Mouse (Mus musculus): ENCODE data around the gene Coro2b. TPM values are rescaled to one million over a fixed set of nuclear protein-coding genes. Genes with fewer than 3 reads are reported as not detected.

The Coro2b gene
- polyA plus RNA-seq, 1 experiment from 2014 or later, result 11.1 TPM

DNA sequence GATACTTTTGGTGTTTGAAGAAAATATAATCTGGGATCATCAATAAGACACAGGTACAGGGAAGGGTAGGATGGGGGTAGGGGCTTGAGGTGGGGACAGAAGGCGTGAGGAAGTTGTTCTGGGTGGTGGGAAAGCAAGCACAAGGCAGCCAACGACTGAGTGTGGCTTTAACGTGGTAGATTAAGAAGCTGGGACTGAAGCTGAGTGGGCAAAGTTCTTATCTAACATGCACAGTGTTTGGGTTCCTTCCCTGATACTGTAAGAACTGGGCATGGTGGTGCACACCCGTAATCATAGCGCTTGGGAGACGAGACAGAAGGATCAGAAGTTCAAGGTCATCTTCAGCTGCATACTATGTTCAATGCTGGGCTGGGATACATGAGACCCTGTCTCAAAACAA, 151.8 kb downstream of the Coro2b start:
- H3K36me3 ChIP-seq (ENCODE audit: control insufficient read depth, insufficient read depth, low read length), result peaks cover 2% of the 10 kb centered on the region
- H3K9ac ChIP-seq (ENCODE audit: low read depth, low read length), result no peak overlapping the region
- H3K4me2 ChIP-seq (ENCODE audit: low read depth, low read length), result no peak overlapping the region
- H3K27ac ChIP-seq (replicated peaks; ENCODE audit: low read depth, low read length), result no peak overlapping the region
- H3K9me3 ChIP-seq (ENCODE audit: control insufficient read depth, low read length), result no peaks in the 10 kb centered on the region
- no peak for ATAC-seq (ENCODE audit: low read depth)
- 88% methylated on average over 6 of the region's 6 CpGs for WGBS
- DNase-seq (ENCODE audit: low spot score), result no peak
- H3K27me3 ChIP-seq (replicated peaks; ENCODE audit: control insufficient read depth, insufficient read depth, low read length), result no peaks in the 10 kb centered on the region
- no peaks in the 10 kb centered on the region for H3K4me1 ChIP-seq (ENCODE audit: control insufficient read depth, insufficient read depth, low read length)
- no peak overlapping the region for H3K4me3 ChIP-seq (ENCODE audit: low read depth, low read length)

DNA sequence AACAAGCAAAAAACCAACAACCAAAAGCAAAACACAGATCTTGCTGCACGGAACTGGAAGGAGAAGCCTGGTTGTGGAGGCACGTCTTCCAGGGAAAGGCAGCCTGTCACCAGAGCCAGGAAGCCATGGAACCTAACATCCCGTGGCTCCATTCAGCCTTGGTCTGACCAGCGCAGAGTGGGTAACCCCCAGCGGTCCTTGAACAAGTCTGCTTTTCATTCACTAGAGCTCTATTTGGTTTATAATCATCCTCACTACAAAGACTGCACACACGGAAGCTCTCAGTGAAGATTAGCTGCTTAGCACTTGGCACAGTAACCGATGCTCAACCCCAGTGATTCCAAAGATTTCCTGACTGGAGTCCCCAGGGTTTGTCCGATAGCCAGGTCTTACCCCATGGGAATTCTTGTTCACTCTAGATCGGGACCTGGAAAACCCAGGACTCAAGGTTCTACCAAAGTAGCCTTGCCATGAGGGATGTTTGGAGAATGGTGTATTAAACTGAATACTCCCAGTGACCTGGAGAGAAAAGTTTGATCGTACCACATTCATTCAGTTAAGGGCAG, 154.2 kb downstream of the Coro2b start:
- no peak overlapping the region for H3K4me2 ChIP-seq (ENCODE audit: low read depth, low read length)
- H3K27me3 ChIP-seq (replicated peaks; ENCODE audit: control insufficient read depth, insufficient read depth, low read length), result no peaks in the 10 kb centered on the region
- no peak overlapping the region for H3K9ac ChIP-seq (ENCODE audit: low read depth, low read length)
- ATAC-seq (ENCODE audit: low read depth), result no peak
- no peak overlapping the region for H3K4me3 ChIP-seq (ENCODE audit: low read depth, low read length)
- H3K9me3 ChIP-seq (ENCODE audit: control insufficient read depth, low read length), result no peaks in the 10 kb centered on the region
- no peaks in the 10 kb centered on the region for H3K4me1 ChIP-seq (ENCODE audit: control insufficient read depth, insufficient read depth, low read length)
- DNase-seq (ENCODE audit: low spot score), result no peak
- no peak overlapping the region for H3K27ac ChIP-seq (replicated peaks; ENCODE audit: low read depth, low read length)
- peaks cover 23% of the 10 kb centered on the region for H3K36me3 ChIP-seq (ENCODE audit: control insufficient read depth, insufficient read depth, low read length)
- 66% methylated on average over 10 of the region's 10 CpGs for WGBS

DNA sequence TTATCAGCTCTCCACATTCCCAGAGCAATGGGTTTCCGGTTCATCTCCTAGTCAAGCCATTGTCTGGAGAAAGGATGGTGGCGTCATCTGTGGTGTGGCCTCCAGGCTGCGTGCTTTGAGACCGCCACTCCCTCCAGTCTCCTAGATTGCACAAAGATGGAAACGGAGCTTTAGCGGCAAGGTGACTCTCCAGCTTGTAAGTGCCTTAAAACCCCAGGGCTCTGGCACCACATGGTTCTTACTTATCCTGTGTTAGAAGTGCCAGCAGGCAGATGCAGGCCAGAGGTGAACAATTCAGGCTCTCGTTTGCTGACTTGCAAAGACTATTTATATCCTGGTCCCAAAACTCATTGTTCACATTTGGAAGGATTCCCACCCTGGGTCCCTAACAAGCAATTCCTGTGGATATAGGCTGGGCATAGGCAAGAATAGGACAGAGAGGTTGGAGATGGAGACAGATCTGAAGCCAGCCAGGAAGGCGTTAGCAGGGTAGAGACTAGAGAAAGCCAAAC, 155.4 kb downstream of the Coro2b start:
- no peak overlapping the region for H3K27ac ChIP-seq (replicated peaks; ENCODE audit: low read depth, low read length)
- H3K4me2 ChIP-seq (ENCODE audit: low read depth, low read length), result no peak overlapping the region
- no peaks in the 10 kb centered on the region for H3K27me3 ChIP-seq (replicated peaks; ENCODE audit: control insufficient read depth, insufficient read depth, low read length)
- DNase-seq (ENCODE audit: low spot score) (peak; percentile 27), ATAC-seq (ENCODE audit: low read depth) (0 out of 2 replicates have a peak, but pooled peaks have one; percentile 3)
- H3K9me3 ChIP-seq (ENCODE audit: control insufficient read depth, low read length), result no peaks in the 10 kb centered on the region
- H3K4me3 ChIP-seq (ENCODE audit: low read depth, low read length), result no peak overlapping the region
- 62% methylated on average over 8 of the region's 8 CpGs for WGBS
- peaks cover 34% of the 10 kb centered on the region for H3K36me3 ChIP-seq (ENCODE audit: control insufficient read depth, insufficient read depth, low read length)
- no peak overlapping the region for H3K9ac ChIP-seq (ENCODE audit: low read depth, low read length)
- no peaks in the 10 kb centered on the region for H3K4me1 ChIP-seq (ENCODE audit: control insufficient read depth, insufficient read depth, low read length)

DNA sequence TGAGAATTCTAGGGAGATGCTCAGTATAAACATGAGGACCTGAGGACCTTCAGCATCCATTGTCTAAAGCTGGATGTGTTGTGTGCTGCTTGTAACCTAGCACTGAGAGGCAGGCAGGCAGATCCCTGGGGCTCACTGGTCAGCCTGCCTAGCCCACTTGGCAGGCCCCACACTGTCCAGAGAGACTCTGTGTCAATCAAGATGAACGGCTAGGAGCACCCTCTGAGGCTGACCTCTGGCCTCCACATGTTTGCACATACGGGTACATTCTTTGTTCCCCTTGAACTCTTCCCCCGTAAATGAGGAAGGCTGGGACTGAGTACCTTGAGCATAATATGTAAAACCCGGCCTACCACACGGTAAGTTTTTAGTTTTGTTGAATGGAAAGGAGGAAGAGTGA, 156.5 kb downstream of the Coro2b start:
- no peaks in the 10 kb centered on the region for H3K9me3 ChIP-seq (ENCODE audit: control insufficient read depth, low read length)
- WGBS, result 62% methylated on average over 5 of the region's 5 CpGs
- ATAC-seq (ENCODE audit: low read depth), result no peak

DNA sequence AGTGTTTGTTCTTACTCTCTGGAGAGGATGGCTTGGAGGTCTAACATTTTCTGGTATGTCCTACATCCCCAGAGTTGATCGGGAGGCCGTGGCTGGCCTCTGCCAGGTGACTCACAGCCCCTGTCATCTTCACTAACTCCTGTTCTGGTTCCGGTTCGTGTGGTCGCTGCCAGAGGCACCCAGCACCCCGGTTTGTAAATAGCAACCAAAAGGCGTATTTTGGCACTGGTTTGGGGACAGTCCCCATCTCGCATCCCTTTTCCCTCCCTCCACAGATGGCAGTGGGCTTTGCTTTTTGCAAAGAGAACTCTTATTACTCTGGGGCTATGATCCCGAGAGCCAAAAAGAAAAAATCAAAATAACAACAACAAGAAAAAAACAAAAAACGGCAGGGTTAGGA, 158.9 kb downstream of the Coro2b start:
- no peak overlapping the region for H3K4me2 ChIP-seq (ENCODE audit: low read depth, low read length)
- peaks cover 68% of the 10 kb centered on the region for H3K36me3 ChIP-seq (ENCODE audit: control insufficient read depth, insufficient read depth, low read length)
- H3K4me1 ChIP-seq (ENCODE audit: control insufficient read depth, insufficient read depth, low read length), result no peaks in the 10 kb centered on the region
- no peaks in the 10 kb centered on the region for H3K9me3 ChIP-seq (ENCODE audit: control insufficient read depth, low read length)
- ATAC-seq (ENCODE audit: low read depth) (no peak), DNase-seq (ENCODE audit: low spot score) (no peak)
- H3K27ac ChIP-seq (replicated peaks; ENCODE audit: low read depth, low read length), result no peak overlapping the region
- H3K27me3 ChIP-seq (replicated peaks; ENCODE audit: control insufficient read depth, insufficient read depth, low read length), result no peaks in the 10 kb centered on the region
- no peak overlapping the region for H3K9ac ChIP-seq (ENCODE audit: low read depth, low read length)
- WGBS, result 93% methylated on average over 10 of the region's 10 CpGs
- no peak overlapping the region for H3K4me3 ChIP-seq (ENCODE audit: low read depth, low read length)

More for the DNA sequence above, 156.5 kb downstream of the Coro2b start:
- H3K36me3 ChIP-seq (ENCODE audit: control insufficient read depth, insufficient read depth, low read length), result peaks cover 45% of the 10 kb centered on the region
- no peak overlapping the region for H3K27ac ChIP-seq (replicated peaks; ENCODE audit: low read depth, low read length)
- H3K4me1 ChIP-seq (ENCODE audit: control insufficient read depth, insufficient read depth, low read length), result no peaks in the 10 kb centered on the region
- no peak for DNase-seq (ENCODE audit: low spot score)
- no peaks in the 10 kb centered on the region for H3K27me3 ChIP-seq (replicated peaks; ENCODE audit: control insufficient read depth, insufficient read depth, low read length)
- no peak overlapping the region for H3K4me2 ChIP-seq (ENCODE audit: low read depth, low read length)
- H3K4me3 ChIP-seq (ENCODE audit: low read depth, low read length), result no peak overlapping the region
- no peak overlapping the region for H3K9ac ChIP-seq (ENCODE audit: low read depth, low read length)

DNA sequence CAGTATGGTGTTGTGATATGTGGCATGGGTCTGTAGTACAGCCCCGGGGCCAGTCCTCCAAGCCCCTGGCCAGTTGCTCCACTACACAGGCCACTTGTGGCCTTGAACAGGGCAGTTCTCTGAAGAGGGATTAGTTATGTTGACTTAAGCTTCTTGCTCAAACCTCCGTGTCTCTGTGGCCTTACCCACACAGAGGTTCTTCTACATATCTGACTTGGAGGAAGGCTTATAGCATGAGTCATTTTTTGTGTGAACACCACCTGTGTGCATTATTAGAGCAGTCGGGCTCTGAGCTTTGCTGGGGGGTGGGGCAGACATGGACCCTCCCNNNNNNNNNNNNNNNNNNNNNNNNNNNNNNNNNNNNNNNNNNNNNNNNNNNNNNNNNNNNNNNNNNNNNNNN, 162.6 kb downstream of the Coro2b start:
- Histone ChIP-seq H3K27ac (replicated peaks; ENCODE audit: low read depth, low read length) (no peak overlapping the region), H3K27me3 (replicated peaks; ENCODE audit: control insufficient read depth, insufficient read depth, low read length) (no peaks in the 10 kb centered on the region), H3K4me2 (ENCODE audit: low read depth, low read length) (no peak overlapping the region), H3K9me3 (ENCODE audit: control insufficient read depth, low read length) (no peaks in the 10 kb centered on the region), H3K9ac (ENCODE audit: low read depth, low read length) (no peak overlapping the region), H3K4me1 (ENCODE audit: control insufficient read depth, insufficient read depth, low read length) (0 out of 2 replicates have a peak, but pooled peaks cover 3% of the 10 kb centered on the region), H3K4me3 (ENCODE audit: low read depth, low read length) (no peak overlapping the region), H3K36me3 (ENCODE audit: control insufficient read depth, insufficient read depth, low read length) (peaks cover 67% of the 10 kb centered on the region)
- DNase-seq (ENCODE audit: low spot score) (no peak), ATAC-seq (ENCODE audit: low read depth) (no peak)
- 69% methylated on average over 3 of the region's 3 CpGs for WGBS

DNA sequence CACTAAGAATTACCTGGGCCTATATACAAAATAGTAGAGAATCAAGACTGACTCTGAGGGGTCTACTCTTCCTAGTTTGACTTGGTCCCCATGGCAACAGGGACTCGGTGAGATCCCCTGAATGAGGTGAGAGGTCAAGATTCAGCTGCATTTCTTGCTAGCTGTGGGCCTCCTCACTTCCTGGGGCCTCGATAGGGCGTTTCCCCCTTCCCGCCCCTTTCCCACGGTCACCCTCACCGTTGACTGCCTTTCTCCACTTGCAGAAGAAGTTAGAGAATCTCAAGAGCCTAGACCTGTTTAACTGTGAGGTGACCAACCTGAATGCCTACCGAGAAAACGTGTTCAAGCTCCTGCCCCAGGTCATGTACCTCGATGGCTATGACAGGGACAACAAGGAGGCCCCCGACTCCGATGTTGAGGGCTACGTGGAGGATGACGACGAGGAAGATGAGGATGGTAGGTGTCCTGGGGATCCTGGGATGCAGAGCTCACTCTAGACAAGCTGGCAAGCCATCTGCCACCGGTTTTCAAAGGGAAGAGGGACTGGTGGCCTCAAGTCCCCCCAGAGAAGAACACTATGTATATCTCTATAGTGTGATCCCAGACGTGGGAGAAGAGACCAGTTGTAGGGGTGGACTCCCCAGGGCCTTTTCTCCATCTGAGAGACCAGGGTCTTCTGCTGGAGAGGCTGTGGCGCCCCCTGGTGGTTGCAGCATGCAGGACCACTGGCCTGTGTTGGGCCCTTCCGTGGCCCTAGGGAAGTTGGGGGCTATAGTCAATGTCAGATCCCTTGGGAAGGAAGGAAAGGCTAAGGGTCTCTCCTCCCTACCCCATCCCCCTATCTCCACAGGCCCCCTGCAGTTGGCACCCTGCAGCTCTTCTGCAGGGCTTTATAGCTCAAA, 163.4 kb downstream of the Coro2b start:
- DNase-seq (ENCODE audit: low spot score), result peak; percentile 40
- Histone ChIP-seq H3K27ac (replicated peaks; ENCODE audit: low read depth, low read length) (no peak overlapping the region), H3K4me1 (ENCODE audit: control insufficient read depth, insufficient read depth, low read length) (0 out of 2 replicates have a peak, but pooled peaks cover 3% of the 10 kb centered on the region), H3K9ac (ENCODE audit: low read depth, low read length) (no peak overlapping the region), H3K4me2 (ENCODE audit: low read depth, low read length) (no peak overlapping the region), H3K27me3 (replicated peaks; ENCODE audit: control insufficient read depth, insufficient read depth, low read length) (no peaks in the 10 kb centered on the region), H3K4me3 (ENCODE audit: low read depth, low read length) (no peak overlapping the region), H3K9me3 (ENCODE audit: control insufficient read depth, low read length) (no peaks in the 10 kb centered on the region), H3K36me3 (ENCODE audit: control insufficient read depth, insufficient read depth, low read length) (peaks cover 62% of the 10 kb centered on the region)
- no peak for ATAC-seq (ENCODE audit: low read depth)
- 66% methylated on average over 18 of the region's 18 CpGs for WGBS

DNA sequence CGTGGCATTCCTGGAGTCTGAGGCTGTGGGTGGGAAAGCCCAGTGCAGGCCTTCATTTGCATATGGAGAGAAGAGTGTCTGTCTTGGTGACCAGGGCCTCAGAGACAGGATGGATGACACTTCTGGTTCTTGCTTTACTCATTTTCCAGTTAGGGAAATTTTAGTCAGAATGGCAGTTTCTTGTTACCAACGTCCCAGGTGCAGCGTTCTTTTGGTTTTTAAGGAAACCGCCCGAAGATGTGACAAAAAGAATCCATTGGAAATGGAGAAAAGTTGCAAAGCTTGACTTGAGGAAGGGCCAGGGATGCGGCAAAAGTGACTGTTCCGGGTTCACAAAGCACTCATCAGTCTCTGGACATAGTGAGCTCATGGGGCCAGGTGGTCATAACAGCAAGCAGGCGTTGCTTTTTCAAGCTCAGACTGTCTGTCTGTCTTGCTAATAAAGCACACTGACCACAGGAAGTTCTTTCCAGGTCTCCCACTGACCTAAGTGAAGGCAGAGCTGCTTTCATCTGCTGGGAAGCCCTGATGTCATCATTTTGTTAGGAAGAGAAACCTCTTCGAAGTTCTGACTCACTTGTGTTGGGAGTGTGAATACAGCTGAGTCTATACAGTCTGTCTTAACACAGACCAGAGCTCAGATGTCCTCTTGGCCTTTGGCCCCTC, 164.2 kb downstream of the Coro2b start:
- peaks cover 54% of the 10 kb centered on the region for H3K36me3 ChIP-seq (ENCODE audit: control insufficient read depth, insufficient read depth, low read length)
- no peak overlapping the region for H3K27ac ChIP-seq (replicated peaks; ENCODE audit: low read depth, low read length)
- no peak overlapping the region for H3K4me2 ChIP-seq (ENCODE audit: low read depth, low read length)
- H3K9me3 ChIP-seq (ENCODE audit: control insufficient read depth, low read length), result no peaks in the 10 kb centered on the region
- ATAC-seq (ENCODE audit: low read depth) (no peak), DNase-seq (ENCODE audit: low spot score) (no peak)
- H3K4me3 ChIP-seq (ENCODE audit: low read depth, low read length), result no peak overlapping the region
- 82% methylated on average over 9 of the region's 9 CpGs for WGBS
- 0 out of 2 replicates have a peak, but pooled peaks cover 9% of the 10 kb centered on the region for H3K4me1 ChIP-seq (ENCODE audit: control insufficient read depth, insufficient read depth, low read length)
- H3K9ac ChIP-seq (ENCODE audit: low read depth, low read length), result no peak overlapping the region
- H3K27me3 ChIP-seq (replicated peaks; ENCODE audit: control insufficient read depth, insufficient read depth, low read length), result no peaks in the 10 kb centered on the region
